Mouse (Mus musculus) heart, embryonic 15.5 days (tissue): Measurements from ENCODE around the gene Gsk3b. TPM values are rescaled to one million over a fixed set of nuclear protein-coding genes. Genes with fewer than 3 reads are reported as not detected.
A peak's percentile ranks its signal among the peaks of the same experiment; 100 is the strongest.
"Not testable (repeated sequence)": the region's sequence is repeated elsewhere in the genome, so short reads cannot be mapped to it uniquely, and the experiment has no call there.

Experiments used
- ATAC-seq: fragments of 200-750 bp; cut with Nextera tagmentation; replicated peaks from 2 replicates; pipeline ENCODE4 v1.8.0; 2017; ENCODE audit warnings: low read depth, moderate TSS enrichment; ENCODE audit not compliant: insufficient number of reproducible peaks, insufficient read depth, low FRiP score
- H3K27ac ChIP-seq: fragments of 300-500 bp; sonication (generic); 2 replicates; pipeline ENCODE4 v1.5.1; 2015; ENCODE audit warnings: mild to moderate bottlenecking, inconsistent platforms
- H3K27me3 ChIP-seq: fragments of 300-500 bp; sonication (generic); 2 replicates; pipeline ENCODE4 v1.6.1; 2015; ENCODE audit warnings: inconsistent platforms
- H3K36me3 ChIP-seq: fragments of 300-500 bp; sonication (generic); 2 replicates; pipeline ENCODE4 v1.6.1; 2015; ENCODE audit warnings: mild to moderate bottlenecking, inconsistent platforms
- H3K4me1 ChIP-seq: fragments of 300-500 bp; sonication (generic); replicated peaks from 2 replicates; pipeline ENCODE4 v1.6.1; 2015; ENCODE audit warnings: inconsistent platforms
- H3K4me2 ChIP-seq: fragments of 300-500 bp; sonication (generic); 2 replicates; pipeline ENCODE4 v1.6.1; 2015; ENCODE audit warnings: inconsistent platforms, mild to moderate bottlenecking, moderate library complexity
- H3K4me3 ChIP-seq: fragments of 300-500 bp; sonication (generic); 2 replicates; pipeline ENCODE4 v1.5.1; 2015; ENCODE audit warnings: mild to moderate bottlenecking, inconsistent platforms
- H3K9ac ChIP-seq: fragments of 300-500 bp; sonication (generic); 2 replicates; pipeline ENCODE4 v1.6.1; 2015; ENCODE audit warnings: mild to moderate bottlenecking, inconsistent platforms
- H3K9me3 ChIP-seq: fragments of 300-500 bp; sonication (generic); replicated peaks from 2 replicates; pipeline ENCODE4 v1.6.1; 2016; ENCODE audit warnings: inconsistent platforms
- WGBS: fragments of 180-500 bp; shearing (Covaris S2); methylation state at CpG from one replicate; pipeline ENCODE4 v1.1.7; 2015; ENCODE audit warnings: mixed read lengths; 5-methylcytosine and 5-hydroxymethylcytosine counted together
- polyA plus RNA-seq: library from polyadenylated mRNA; unstranded; fragments of >200 nt; fragmentation: Nextera tagmentation; extraction: Ambion mirVana; gene quantifications from 2 replicates; pipeline ENCODE4 v1.2.1, GENCODE M21; 2015

Gsk3b gene
- polyA plus RNA-seq, result 38.2 and 40.0 TPM in 2 replicates

- H3K9ac ChIP-seq, result peak within 1 kb of the TSS; percentile 99
- peak within 1 kb of the TSS; percentile 78 for H3K4me2 ChIP-seq
- no peaks in the 10 kb centered on the region for H3K36me3 ChIP-seq
- H3K27me3 ChIP-seq, result no peaks in the 10 kb centered on the region
- no peaks in the 10 kb centered on the region for H3K9me3 ChIP-seq
- H3K4me1 ChIP-seq, result peaks cover 18% of the 10 kb centered on the region
- peak within 1 kb of the TSS; percentile 96 for H3K4me3 ChIP-seq
- under 1% methylated on average over 67 of the region's 69 CpGs for WGBS
- H3K27ac ChIP-seq, result peak within 1 kb of the TSS; percentile 100
- peak; percentile 91 for ATAC-seq
Measured at GRCm38 (mm10) chr16:38088629-38089446, at the start of gene Gsk3b. Gene Gsk3b, plus strand, starts transcription at chr16:38089001.

DNA sequence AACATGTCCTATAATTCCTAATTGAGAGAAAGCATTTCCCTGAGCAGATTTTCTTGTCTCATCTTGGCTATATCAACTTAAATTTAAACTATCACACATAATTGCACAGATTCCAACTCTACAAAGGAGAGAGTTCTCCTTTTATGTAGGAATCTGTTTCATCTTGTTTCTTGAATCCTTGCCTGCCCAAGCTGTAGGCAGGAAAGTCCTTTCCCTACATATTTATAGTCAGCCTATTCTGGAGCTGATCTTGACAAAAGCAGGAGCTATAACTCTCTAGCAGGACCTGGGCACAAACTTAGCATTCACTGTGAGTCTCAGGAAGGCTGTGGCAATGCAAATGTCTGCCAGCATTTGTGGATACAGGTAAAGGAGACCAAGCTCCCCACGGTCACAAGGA, 46.6 kb upstream of the Gsk3b start:
- no peak overlapping the region for H3K9ac ChIP-seq
- no peaks in the 10 kb centered on the region for H3K27me3 ChIP-seq
- no peak for ATAC-seq
- H3K9me3 ChIP-seq, result no peaks in the 10 kb centered on the region
- no peaks in the 10 kb centered on the region for H3K4me1 ChIP-seq
- H3K4me3 ChIP-seq, result no peak overlapping the region
- no peak overlapping the region for H3K4me2 ChIP-seq
- H3K36me3 ChIP-seq, result no peaks in the 10 kb centered on the region
- H3K27ac ChIP-seq, result no peak overlapping the region
- 85% methylated on average over 1 of the region's 1 CpGs for WGBS

DNA sequence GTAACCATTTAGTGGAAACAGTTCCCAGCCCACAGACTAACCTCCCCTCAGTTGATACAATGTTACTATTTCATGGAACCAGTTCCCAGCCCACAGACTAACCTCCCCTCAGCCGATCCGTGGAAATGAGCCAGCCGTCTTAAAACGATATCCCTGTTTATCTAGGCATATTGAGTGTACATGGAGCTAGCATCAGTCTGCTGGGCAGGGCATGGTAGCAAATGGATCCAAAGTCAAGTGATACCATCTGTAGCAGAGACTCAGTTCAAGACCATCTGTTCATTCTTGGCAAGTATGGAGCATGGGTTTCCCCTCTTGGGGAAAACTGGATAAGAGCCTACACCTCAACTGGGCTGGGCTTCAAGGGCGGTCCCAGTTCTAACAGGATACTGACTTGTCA, 44.2 kb upstream of the Gsk3b start:
- H3K4me2 ChIP-seq, result no peak overlapping the region
- H3K4me3 ChIP-seq, result no peak overlapping the region
- no peak overlapping the region for H3K27ac ChIP-seq
- no peaks in the 10 kb centered on the region for H3K27me3 ChIP-seq
- 73% methylated on average over 5 of the region's 5 CpGs for WGBS
- H3K9me3 ChIP-seq, result no peaks in the 10 kb centered on the region
- no peak overlapping the region for H3K9ac ChIP-seq
- H3K36me3 ChIP-seq, result no peaks in the 10 kb centered on the region
- no peaks in the 10 kb centered on the region for H3K4me1 ChIP-seq
- ATAC-seq, result no peak

DNA sequence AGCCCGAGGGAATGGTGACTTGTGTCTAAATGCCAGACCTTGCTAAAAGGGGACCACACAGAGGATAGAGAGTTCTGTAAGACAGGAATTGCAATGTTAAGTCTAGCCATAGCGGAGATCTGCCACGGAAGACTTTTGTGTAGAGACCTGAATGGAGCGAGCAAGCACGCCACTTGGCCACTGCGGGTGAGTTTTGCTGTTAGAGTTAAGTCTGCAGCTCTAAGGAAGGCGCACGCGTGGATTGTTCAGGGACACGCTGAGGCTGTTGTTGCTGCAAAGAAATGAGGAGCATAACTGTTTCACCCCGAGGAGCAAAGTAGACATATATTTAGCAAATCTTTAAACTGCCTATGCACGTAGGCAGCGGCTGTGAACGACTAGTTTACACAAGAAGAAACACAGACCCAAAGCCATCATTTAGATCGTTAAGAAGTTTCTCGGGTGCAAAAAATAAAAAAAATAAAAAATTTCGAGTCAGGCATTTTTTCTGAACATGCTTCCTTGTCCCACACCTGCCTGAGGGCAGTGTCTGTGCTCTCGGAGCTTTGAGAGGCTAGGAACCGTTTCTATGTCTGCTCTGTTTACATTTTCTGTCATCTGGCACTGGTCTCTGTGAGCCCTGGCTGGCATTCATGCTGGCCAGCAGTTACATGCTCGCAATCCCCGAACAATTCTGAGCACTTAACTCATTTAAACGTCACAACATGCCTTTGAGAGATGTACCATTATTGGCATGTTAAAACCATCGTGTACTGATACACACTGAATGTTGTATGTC, 40.8 kb upstream of the Gsk3b start:
- H3K36me3 ChIP-seq, result no peaks in the 10 kb centered on the region
- H3K4me2 ChIP-seq, result no peak overlapping the region
- H3K27ac ChIP-seq, result no peak overlapping the region
- H3K4me3 ChIP-seq, result no peak overlapping the region
- no peaks in the 10 kb centered on the region for H3K4me1 ChIP-seq
- no peaks in the 10 kb centered on the region for H3K27me3 ChIP-seq
- H3K9ac ChIP-seq, result no peak overlapping the region
- no peaks in the 10 kb centered on the region for H3K9me3 ChIP-seq
- WGBS, result 65% methylated on average over 23 of the region's 23 CpGs
- no peak for ATAC-seq

GRCm38 (mm10) chr16:38057898-38058297, 30.9 kb upstream of the Gsk3b start:
- Histone ChIP-seq H3K9me3 (no peaks in the 10 kb centered on the region), H3K4me1 (no peaks in the 10 kb centered on the region), H3K36me3 (no peaks in the 10 kb centered on the region), H3K4me3 (no peak overlapping the region), H3K27ac (no peak overlapping the region), H3K9ac (no peak overlapping the region), H3K27me3 (no peaks in the 10 kb centered on the region), H3K4me2 (no peak overlapping the region)
- no peak for ATAC-seq
- WGBS, result 81% methylated on average over 1 of the region's 1 CpGs

- no peak overlapping the region for H3K9ac ChIP-seq
- H3K9me3 ChIP-seq, result no peaks in the 10 kb centered on the region
- H3K27ac ChIP-seq, result no peak overlapping the region
- no peak for ATAC-seq
- H3K4me3 ChIP-seq, result no peak overlapping the region
- no peaks in the 10 kb centered on the region for H3K4me1 ChIP-seq
- whole genome bisulfite sequencing, result 71% methylated on average over 3 of the region's 3 CpGs
- H3K27me3 ChIP-seq, result no peaks in the 10 kb centered on the region
- H3K4me2 ChIP-seq, result no peak overlapping the region
- H3K36me3 ChIP-seq, result no peaks in the 10 kb centered on the region
Measured at GRCm38 (mm10) chr16:38058836-38059235, 30.0 kb upstream of the Gsk3b start.

DNA sequence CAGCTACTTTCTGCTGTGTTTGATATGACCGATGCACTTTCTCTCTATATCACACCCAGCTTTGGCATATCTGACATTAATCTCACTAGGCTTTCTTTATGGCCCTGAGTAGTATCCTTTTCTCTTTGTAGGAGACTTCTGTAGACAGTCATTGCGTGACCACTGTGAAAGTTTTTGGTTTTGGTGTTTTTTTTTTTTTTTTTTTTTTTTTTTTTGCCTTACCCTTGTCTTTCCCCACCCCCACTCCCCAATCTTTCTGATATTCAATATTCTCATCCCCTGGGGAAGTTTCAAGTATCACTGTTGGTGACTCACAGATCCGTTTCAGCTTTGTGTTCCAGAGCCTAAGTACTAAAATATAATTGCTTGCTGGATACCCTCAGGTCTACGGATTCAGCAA, 29.2 kb upstream of the Gsk3b start:
- no peaks in the 10 kb centered on the region for H3K4me1 ChIP-seq
- H3K27ac ChIP-seq, result no peak overlapping the region
- no peaks in the 10 kb centered on the region for H3K9me3 ChIP-seq
- ATAC-seq, result no peak
- H3K27me3 ChIP-seq, result no peaks in the 10 kb centered on the region
- H3K9ac ChIP-seq, result no peak overlapping the region
- WGBS, result 86% methylated on average over 4 of the region's 4 CpGs
- no peaks in the 10 kb centered on the region for H3K36me3 ChIP-seq
- no peak overlapping the region for H3K4me2 ChIP-seq
- no peak overlapping the region for H3K4me3 ChIP-seq

DNA sequence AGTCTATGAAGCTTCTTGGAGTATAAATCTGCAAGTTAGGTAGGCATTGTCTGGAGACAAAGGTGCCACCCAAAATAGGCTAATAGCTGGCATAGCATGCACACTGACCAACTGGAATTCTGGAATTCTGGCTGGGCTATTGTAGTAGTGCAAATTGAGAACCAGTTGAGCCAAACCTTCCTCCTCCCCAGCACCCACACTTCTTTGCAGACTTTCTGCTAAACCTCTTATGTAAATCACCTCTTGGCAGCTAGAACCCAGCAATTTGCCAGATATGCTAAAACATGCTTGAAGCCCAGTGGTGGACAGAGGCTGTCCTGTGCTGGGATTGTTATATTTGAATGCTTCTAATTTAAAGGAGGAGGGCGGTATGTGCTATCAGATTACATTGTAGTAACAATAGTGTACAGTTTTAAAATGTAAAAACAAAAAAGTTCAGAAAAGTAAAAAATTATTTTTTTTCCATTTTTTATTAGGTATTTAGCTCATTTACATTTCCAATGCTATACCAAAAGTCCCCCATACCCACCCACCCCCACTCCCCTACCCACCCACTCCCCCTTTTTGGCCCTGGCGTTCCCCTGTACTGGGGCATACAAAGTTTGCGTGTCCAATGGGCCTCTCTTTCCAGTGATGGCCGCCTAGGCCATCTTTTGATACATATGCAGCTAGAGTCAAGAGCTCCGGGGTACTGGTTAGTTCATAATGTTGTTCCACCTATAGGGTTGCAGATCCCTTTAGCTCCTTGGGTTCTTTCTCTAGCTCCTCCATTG, 14.8 kb upstream of the Gsk3b start:
- not testable (repeated sequence) for ATAC-seq, H3K36me3 ChIP-seq, H3K27me3 ChIP-seq, H3K9me3 ChIP-seq, H3K9ac ChIP-seq, H3K4me1 ChIP-seq, H3K4me2 ChIP-seq, H3K27ac ChIP-seq, H3K4me3 ChIP-seq
- 95% methylated on average over 1 of the region's 5 CpGs for WGBS

DNA sequence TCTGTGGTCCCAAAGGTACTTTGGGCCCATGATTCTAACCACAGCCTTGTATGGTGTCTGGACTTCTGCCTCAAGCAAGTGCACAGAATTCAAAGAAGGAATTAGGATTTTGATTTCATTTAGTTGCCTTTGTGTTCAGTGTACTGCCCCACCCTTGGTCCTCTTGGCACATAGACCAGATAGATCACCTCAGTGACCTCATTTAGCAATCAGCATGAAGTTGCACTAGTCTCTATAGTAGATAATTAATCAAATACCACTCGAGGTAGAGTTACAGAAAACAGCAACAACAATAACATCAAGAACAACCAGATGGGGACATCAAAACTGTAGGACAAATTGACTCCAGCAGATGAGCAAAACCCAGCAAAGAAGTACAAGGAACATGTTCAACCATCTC, 8.6 kb upstream of the Gsk3b start:
- H3K9ac ChIP-seq, result no peak overlapping the region
- no peak overlapping the region for H3K27ac ChIP-seq

DNA sequence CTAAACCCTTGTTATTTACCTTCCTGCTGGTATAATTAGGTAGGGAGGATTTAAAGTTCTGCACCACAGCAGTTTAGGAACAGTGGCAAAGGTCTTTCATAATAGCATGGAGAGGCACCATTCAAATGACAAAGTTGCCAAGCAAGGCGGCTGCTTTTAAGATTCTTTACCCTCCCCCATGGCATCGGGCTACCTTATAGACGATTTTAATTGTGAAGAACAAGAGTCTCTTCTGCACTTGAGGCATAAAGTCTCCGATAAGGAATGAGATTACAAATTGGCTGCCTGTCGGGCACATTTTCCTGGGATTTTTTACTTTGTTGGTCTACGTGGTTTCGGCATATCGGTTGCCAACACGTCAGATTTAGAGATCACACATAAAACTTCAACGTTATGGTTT, 1.6 kb upstream of the Gsk3b start:
- peak overlapping the region; percentile 100 for H3K27ac ChIP-seq
- peaks cover 7% of the 10 kb centered on the region for H3K4me1 ChIP-seq
- peak overlapping the region; percentile 78 for H3K4me2 ChIP-seq
- no peaks in the 10 kb centered on the region for H3K36me3 ChIP-seq
- peak overlapping the region; percentile 84 for H3K9ac ChIP-seq
- no peak for ATAC-seq
- WGBS, result 37% methylated on average over 10 of the region's 10 CpGs
- H3K9me3 ChIP-seq, result no peaks in the 10 kb centered on the region
- peak overlapping the region; percentile 96 for H3K4me3 ChIP-seq
- no peaks in the 10 kb centered on the region for H3K27me3 ChIP-seq

More for the DNA sequence above, 8.6 kb upstream of the Gsk3b start:
- WGBS, result 60% methylated on average over 1 of the region's 1 CpGs
- Histone ChIP-seq H3K4me1 (no peaks in the 10 kb centered on the region), H3K36me3 (no peaks in the 10 kb centered on the region), H3K4me2 (no peak overlapping the region), H3K27me3 (no peaks in the 10 kb centered on the region), H3K4me3 (no peak overlapping the region), H3K9me3 (no peaks in the 10 kb centered on the region)
- no peak for ATAC-seq

- no peaks in the 10 kb centered on the region for H3K9me3 ChIP-seq
- peaks cover 10% of the 10 kb centered on the region for H3K4me1 ChIP-seq
- no peaks in the 10 kb centered on the region for H3K36me3 ChIP-seq
- H3K27ac ChIP-seq, result peak overlapping the region; percentile 100
- no peaks in the 10 kb centered on the region for H3K27me3 ChIP-seq
- H3K4me2 ChIP-seq, result peak overlapping the region; percentile 78
- peak overlapping the region; percentile 84 for H3K9ac ChIP-seq
- peak overlapping the region; percentile 96 for H3K4me3 ChIP-seq
- ATAC-seq, result no peak
- 3% methylated on average over 11 of the region's 11 CpGs for WGBS
Measured at GRCm38 (mm10) chr16:38087645-38088125, 1.1 kb upstream of the Gsk3b start.
